Mouse (Mus musculus): ENCODE measurements at regions not wholly inside any gene's neighbourhood (a gene's known extent, or its start where the extent isn't known, plus 50 kb on each side); places are given as distances from the start of the nearest gene placed in this dataset.

DNA sequence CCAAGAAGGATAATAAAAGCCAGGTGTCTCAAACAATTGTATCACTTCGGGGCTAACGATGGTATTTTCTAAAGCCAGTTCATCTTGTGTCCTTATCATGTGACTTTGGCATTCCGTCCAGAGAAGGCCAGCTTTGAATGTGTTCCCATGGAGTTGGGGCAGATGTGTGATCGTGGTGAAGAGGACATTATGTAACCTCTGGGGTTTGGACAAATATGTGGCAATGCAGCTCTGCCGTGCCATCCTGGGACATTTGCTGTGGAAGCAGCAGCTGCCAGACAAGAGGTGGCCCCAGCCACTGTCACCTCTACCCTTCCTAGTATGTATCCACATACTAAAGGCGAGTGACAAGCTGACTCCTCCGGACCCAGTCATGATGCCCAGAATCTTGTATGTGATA is 60.8 kb upstream of the Prok2 start:
- Histone ChIP-seq H3K27ac (no peak overlapping the region), H3K4me3 (no peak overlapping the region)
- no peak for DNase-seq (ENCODE audit: low spot score in 2 of 2)
- no peak for TF ChIP-seq CTCF (conservative IDR thresholded peaks at IDR 0.05)

DNA sequence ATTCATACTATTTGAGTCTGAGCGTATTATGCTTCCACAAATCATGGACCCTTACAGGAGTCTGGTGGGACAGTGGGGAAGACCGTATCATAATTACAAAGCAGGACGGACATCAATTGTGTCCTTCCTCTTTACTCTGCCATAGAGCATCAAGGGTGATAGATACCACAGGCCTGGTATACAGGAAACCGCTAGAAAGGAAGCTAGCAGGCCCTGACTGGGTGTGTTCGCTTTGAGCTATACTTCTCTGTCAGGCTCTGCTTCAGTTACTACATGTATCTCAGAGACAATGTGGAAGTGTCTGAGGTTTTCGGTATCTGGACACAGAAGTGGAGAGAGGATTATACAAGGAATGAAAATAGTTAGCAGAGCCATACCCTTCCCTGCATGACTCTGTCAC is 59.0 kb upstream of the Prok2 start:
- H3K27ac ChIP-seq: no peak overlapping the region
- no peak overlapping the region for H3K4me3 ChIP-seq
- DNase-seq (ENCODE audit: low spot score in 2 of 2): no peak
- no peak for TF ChIP-seq CTCF (conservative IDR thresholded peaks at IDR 0.05)

DNA sequence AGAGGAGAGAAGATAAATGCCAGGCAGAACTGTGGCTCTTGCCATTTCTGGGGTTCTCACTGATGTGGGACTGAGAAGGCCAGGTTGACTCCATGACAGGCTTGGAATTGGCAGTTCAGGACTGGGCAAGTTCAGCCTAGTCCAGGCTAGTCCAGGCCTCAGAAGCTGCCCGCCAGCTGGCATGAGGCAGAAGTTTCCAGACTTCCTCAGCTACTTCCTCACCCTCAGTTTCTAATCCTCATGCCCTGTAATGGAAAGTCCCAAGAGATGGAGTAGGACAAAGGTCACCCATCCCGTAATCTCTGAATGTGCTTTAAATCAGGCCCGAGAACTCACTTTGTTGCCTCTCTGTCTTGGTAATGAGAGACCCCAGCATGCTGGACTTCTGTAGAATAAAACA is 58.6 kb upstream of the Prok2 start:
- Histone ChIP-seq H3K27ac (no peak overlapping the region; the same call in 1 of the 2 replicates), H3K4me3 (no peak overlapping the region)
- TF ChIP-seq CTCF (conservative IDR thresholded peaks at IDR 0.05): no peak
- no peak for DNase-seq (ENCODE audit: low spot score in 2 of 2)

DNA sequence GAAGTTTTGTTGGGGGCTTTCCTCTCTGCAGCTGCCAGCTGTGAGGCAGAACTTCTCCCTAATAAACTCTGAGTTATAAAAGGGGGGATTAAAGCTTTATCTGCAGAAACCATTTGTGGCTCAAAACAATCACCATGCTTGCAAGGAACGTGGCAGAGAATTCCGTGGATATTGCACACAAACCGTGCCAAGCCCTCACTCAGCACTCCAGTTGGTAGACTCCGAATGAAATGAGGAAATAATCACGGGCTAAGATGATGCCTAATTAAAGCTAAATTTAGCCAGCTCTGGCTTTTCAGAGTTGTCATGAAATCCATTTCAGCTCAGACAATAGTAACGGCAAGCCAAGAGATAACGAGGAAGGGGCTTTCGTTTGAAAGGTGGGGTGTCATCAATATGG is 58.1 kb upstream of the Prok2 start:
- Histone ChIP-seq H3K4me3 (no peak overlapping the region), H3K27ac (no peak overlapping the region; the same call in 1 of the 2 replicates)
- peak; percentile 18 to 34 for DNase-seq (ENCODE audit: low spot score in 2 of 2)
- TF ChIP-seq CTCF (conservative IDR thresholded peaks at IDR 0.05): no peak

DNA sequence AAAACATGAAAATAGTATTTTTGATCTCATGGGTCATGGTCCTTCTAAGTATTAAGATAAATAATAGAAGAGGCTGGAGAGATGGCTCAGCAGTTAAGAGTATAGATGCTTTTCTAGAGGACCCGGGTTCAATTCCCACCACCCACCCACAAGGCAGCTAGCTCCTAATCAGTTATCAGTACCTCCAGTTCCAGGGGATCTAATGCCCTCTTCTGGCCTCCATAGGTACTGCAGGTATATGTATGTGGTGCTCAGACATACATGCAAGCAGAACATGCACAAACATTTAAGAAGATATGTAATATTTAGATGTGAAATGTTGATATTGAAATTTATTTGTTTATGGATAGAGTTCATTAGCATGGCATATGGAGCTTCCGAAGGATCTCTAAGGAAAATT is 56.8 kb upstream of the Prok2 start:
- Histone ChIP-seq H3K4me3 (no peak overlapping the region), H3K27ac (no peak overlapping the region)
- TF ChIP-seq CTCF (conservative IDR thresholded peaks at IDR 0.05): peak; percentile 73
- no peak for DNase-seq (ENCODE audit: low spot score in 2 of 2)
